Mouse (Mus musculus): ENCODE data around the gene Pttg1.

Gene Pttg1

GRCm38 (mm10) chr11:43425824-43426413 is at the start of gene Pttg1:
Pttg1 (minus strand) TSS chr11:43426251.
- peak; percentile 45 for DNase-seq (ENCODE audit: low spot score)

- no peak for DNase-seq (ENCODE audit: low spot score)
Measured at GRCm38 (mm10) chr11:43474225-43474774, 48.2 kb upstream of the Pttg1 start, which contains the start of gene C1qtnf2. C1qtnf2 (plus strand) TSS chr11:43474276.

DNA sequence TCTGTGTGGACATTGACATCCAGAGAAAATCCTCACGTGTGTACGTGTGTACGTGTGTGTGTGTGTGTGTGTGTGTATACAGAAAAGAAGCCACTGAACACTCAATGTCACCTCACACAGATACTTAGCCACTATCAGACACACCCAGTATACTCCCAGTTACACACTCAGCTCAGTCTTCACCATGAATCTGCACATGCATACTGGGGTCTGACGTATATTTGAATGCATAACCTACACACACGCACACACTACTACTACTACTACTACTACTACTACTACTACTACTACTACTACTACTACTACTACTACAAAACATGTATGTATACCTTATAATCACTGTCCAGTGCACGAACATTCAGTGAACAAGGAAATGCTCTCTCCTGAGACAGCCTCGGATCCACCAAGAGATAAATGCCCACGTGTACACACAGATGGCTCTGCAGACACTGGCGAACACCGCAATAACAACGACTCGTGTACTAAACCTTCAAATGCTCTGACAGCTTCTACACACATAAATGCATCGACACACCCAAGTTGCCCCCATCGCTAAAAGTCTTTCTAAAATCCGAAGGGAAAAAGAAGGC is 47.7 kb upstream of the Pttg1 start:
- no peak for DNase-seq (ENCODE audit: low spot score)

- no peak for DNase-seq (ENCODE audit: low spot score)
Measured at GRCm38 (mm10) chr11:43473115-43473514, 47.1 kb upstream of the Pttg1 start.

DNA sequence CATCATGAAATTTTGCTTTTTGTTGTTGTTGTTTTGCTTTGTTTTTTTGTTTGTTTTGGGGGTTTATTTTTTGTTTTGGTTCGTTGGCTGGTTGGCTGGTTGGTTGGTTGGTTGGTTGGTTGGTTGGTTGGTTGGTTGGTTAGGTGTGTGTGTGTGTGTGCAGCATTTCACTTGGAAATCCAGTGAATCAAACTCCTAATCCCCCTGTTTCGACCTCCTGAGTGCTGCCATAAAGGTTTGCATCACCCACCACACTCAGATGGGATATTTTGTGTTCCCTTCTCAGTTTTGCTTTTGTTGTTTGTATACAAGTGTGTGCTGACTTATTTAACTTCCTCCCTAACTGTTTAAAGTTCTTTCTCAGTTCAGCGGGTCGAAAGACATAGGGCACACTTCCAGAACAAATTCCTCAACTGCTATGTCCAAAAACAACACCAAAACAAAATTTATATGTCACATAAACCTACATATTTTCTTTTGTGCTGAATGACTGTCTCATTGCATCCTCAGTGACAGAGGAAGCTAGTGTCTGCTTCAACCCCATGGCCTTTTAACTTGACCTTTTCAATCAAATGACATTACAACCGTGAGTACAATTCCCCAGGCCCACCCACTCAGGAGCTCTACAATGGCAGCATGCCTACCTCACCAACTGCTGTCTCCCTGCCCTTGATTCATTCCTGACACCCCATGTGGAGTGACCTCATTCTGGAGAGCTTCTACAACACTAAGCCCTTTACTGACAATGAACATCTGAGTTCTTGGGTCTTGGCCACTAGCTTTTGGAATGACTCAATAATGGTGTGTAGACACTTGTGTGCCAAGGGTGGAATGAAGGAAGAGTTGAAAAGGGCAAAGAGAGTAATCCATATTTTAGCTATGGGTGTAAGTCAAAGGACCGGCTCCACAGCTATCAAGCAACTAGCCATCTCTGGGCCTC is 45.1 kb upstream of the Pttg1 start:
- DNase-seq (ENCODE audit: low spot score) = no peak

- no peak for DNase-seq (ENCODE audit: low spot score)
Measured at GRCm38 (mm10) chr11:43470118-43470517, 44.1 kb upstream of the Pttg1 start.

DNA sequence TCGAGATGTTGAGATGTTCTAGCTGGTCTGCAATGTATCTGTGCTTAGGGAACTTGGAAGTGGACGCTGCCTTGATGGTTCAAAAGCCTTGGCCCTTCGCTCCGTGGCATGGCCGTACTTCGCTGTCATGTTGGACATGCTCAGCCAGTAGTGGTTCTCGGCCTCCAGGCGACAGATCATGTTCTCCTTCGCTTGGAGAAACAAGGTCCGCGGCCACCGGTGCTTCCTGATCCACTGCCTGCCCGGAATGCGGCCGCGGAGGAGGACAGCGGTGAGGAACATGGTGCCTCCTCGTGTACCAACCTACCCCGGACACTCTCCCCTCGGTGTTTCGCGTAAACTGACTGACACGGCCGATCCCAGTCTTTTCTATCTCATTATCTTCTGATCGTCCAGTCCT is 37.2 kb upstream of the Pttg1 start:
- no peak for DNase-seq (ENCODE audit: low spot score)

DNA sequence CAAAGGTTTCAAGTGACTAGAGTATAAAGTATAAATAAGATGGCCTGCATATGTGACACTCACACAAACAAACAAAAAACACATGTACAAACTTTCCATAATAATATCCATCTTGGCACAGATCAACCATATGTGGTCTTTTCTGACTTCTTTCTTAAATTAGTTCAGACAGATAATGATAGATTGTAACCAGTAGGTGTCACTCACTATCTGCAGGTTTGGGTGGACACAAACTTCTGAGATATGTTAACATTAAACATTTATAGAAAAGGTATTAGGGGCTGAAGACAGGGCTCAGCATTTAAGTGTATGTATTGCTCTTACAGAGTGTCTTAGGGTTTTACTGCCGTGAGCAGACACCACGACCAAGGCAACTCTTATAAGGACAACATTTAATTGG is 26.2 kb upstream of the Pttg1 start:
- no peak for DNase-seq (ENCODE audit: low spot score)

- DNase-seq (ENCODE audit: low spot score) = no peak
Measured at GRCm38 (mm10) chr11:43451322-43451721, 25.3 kb upstream of the Pttg1 start.

- no peak for DNase-seq (ENCODE audit: low spot score)
Measured at GRCm38 (mm10) chr11:43449916-43450315, 23.9 kb upstream of the Pttg1 start.

DNA sequence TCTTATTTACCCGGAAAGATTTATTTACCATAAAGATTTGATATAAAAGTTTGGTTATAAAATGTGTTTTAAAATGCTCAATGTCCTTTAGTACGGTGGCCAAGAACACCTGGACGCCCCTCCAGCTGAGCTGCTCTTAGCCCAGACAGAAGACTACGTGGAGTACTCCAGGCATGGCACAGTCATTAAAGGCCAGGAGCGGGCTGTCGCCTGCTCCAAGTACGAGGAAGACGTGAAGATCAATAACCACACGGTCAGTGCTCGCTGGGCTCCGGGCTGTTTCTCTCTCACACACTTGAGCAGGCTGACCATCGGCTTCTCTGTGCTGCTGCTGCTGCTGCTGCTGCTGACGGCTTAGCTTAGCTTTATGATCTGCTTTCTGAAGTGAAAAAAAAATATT is 17.1 kb upstream of the Pttg1 start:
- no peak for DNase-seq (ENCODE audit: low spot score)

DNA sequence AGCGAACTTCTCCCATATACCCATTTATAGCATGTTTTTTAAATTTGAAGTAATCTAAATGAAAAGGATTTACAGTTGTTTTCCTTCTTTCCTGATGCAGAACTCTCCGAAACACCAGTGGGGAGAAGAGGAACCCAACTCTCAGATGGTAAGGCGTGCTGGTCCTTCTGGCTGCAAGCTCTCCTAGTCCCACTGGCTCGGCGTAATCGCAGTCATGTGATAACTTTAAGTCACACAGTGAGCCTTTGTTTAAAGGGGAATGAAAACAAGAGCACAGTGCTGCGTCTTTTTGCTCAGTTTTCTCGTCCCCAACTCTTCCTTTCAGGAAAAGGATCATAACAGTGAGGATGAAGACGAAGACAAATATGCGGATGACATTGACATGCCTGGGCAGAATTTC is 15.1 kb upstream of the Pttg1 start:
- DNase-seq (ENCODE audit: low spot score) = no peak

DNA sequence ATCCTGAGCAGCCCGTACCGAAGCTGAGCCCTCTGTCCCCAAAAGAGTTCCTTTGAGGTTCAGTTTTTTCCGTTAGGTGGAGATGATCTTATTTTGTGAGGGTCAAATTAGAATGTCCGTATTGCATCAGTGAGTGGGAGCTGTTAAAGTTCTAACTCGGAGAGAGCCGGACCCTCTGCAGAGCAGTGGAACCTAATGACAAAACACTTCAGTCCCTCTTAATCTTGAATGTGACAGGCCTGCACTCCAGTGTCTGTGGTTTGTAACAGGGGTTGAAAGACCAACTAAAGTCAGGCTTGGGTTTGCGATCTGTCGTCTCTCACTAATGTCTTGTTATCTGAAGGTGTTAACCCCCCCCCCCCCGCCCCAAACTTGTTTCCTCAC is 8.0 kb upstream of the Pttg1 start:
- no peak for DNase-seq (ENCODE audit: low spot score)

DNA sequence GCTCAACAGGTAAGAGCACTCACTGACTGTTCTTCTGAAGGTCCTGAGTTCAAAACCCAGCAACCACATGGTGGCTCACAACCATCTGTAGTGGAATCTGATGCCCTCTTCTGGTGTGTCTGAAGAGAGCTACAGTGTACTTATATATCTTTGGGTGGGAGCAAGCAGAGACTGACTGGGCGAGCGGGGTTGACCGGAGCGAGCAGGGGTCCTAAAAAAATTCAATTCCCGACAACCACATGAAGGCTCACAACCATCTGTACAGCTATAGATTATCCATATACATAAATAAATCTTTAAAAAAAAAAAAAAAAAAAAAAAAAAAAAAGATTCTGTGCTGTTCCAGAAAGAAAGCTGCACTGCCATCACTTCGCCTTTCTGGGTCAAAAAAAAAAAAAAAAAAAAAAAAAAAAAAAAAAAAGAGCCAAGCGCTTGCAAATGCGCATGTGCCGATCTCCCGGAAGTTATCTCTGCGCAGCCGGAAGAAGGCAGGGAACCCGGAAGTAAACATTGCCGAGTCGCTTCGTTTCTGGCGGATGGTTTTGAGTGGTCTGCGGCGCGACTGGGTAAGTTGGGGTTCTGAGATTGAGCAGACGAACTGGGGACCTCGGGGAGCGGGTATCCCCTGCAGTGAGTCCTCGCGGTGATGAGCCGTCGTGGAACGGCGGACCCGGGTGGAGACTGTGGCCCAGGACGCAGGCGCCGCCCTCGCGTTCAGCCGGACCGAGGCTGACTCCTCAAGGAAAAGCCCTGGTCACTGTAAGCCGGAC is 7.4 kb upstream of the Pttg1 start, which contains the start of gene Slu7:
TSS of gene Slu7 (plus strand) at position 491 of the 770 bp plus-strand sequence.
- DNase-seq (ENCODE audit: low spot score) = no peak

- DNase-seq (ENCODE audit: low spot score) = no peak
Measured at GRCm38 (mm10) chr11:43426414-43426884, 398 bp upstream of the Pttg1 start.

GRCm38 (mm10) chr11:43425166-43425709 is 813 bp downstream of the Pttg1 start:
- no peak for DNase-seq (ENCODE audit: low spot score)

- DNase-seq (ENCODE audit: low spot score) = no peak
Measured at GRCm38 (mm10) chr11:43424386-43424785, 1.7 kb downstream of the Pttg1 start.

- DNase-seq (ENCODE audit: low spot score) = no peak
Measured at GRCm38 (mm10) chr11:43417201-43417600, 8.8 kb downstream of the Pttg1 start.

DNA sequence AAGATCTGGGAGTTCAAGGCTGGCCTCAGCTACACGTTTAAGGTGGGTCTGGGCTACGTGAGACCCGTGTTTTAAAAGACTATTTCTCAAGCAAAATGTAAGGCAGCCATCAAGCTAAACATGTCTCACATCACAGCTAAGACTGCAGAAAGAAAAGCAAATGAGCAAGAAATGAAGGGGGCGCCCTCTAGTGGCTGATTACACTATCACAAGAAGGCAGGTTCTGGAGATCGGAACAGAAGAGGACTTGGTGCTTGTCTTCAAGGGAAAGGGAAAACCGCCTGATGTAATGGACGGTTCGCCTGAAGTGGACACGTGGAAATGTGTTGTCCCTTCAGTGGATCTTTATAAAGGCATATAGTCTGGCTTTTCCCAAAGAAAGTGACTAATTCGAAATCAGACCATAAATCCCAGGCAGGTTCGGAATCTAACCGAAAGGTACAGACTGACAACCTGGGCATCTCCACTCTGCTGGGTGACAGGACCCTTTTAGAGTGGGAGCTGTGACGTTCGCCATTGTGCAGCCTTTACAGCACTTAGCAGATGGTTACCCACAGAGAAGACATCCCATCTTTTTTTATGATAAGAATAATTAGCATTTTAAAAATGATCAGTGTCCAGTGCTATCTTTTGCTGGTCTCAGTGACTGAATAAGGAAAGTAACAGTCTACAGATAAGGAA is 13.1 kb downstream of the Pttg1 start:
- peak; percentile 57 for DNase-seq (ENCODE audit: low spot score)

DNA sequence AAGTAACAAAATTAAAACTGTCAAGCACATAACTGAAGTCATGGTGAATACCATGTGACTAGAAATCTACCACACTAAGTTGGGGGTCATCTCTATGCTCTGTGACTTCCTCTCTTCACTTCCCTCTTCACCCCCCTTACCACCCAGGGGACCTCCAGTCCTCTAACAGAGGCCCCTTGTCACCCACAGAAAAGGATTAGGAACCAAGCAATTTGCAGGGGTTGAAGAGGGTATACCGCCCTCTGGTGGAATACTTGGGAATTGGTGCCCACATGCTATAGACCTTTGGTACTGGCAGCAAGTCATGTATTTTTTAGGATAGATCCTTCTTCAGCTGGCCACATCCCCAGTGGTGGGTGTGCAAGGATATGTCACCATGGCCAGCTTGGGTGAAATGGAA is 14.6 kb downstream of the Pttg1 start:
- peak; percentile 55 for DNase-seq (ENCODE audit: low spot score)

DNA sequence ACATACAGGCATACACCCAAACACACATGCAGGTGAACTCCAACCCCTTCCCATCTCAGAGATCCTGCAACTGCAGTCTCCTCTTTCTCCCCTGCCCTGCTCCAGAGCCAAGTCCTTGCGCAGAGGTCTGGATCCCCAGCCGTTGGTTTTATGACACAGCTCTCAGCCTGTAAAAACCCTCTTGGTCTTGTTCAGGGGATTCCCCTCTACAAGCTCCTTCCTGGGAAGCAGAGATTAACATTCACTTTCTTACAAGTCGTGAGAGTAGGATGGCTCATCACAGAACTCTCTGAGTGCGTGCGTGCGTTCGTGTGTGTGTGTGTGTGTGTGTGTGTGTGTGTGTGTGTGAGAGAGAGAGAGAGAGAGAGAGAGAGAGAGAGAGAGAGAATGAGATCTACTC is 15.8 kb downstream of the Pttg1 start:
- no peak for DNase-seq (ENCODE audit: low spot score)

All from left cerebral cortex, adult 11 months (tissue).